Mouse (Mus musculus) embryonic facial prominence, embryonic 11.5 days (tissue): Measurements from ENCODE around the gene Tcf25. TPM values are rescaled to one million over a fixed set of nuclear protein-coding genes. Genes with fewer than 3 reads are reported as not detected.
A peak's percentile ranks its signal among the peaks of the same experiment; 100 is the strongest.

Experiments
- ATAC-seq: fragments of 200-750 bp; cut with Nextera tagmentation; replicated peaks from 2 replicates; pipeline ENCODE4 v1.8.0; 2017; ENCODE audit warnings: low read depth; ENCODE audit not compliant: insufficient number of reproducible peaks, low FRiP score, low TSS enrichment
- DNase-seq: peaks from one replicate; pipeline ENCODE4 v3.0.0-alpha.2; 2015; ENCODE audit warnings: low spot score
- H3K27ac ChIP-seq: fragments of 300-500 bp; sonication (generic); replicated peaks from 2 replicates; pipeline ENCODE4 v1.5.1; 2014; ENCODE audit warnings: mild to moderate bottlenecking, low read depth, low read length, control low read depth
- H3K27me3 ChIP-seq: fragments of 300-500 bp; sonication (generic); 2 replicates; pipeline ENCODE4 v1.6.1; 2014; ENCODE audit warnings: mild to moderate bottlenecking, low read length, moderate library complexity, mixed read lengths; ENCODE audit not compliant: control insufficient read depth, insufficient read depth
- H3K36me3 ChIP-seq: fragments of 300-500 bp; sonication (generic); replicated peaks from 2 replicates; pipeline ENCODE4 v1.6.1; 2014; ENCODE audit warnings: low read depth, mild to moderate bottlenecking, low read length, moderate library complexity, mixed read lengths; ENCODE audit not compliant: control insufficient read depth, insufficient read depth
- H3K4me1 ChIP-seq: fragments of 300-500 bp; sonication (generic); 2 replicates; pipeline ENCODE4 v1.6.1; 2014; ENCODE audit warnings: low read length, mixed read lengths; ENCODE audit not compliant: control insufficient read depth, insufficient read depth
- H3K4me2 ChIP-seq: fragments of 300-500 bp; sonication (generic); 2 replicates; pipeline ENCODE4 v1.6.1; 2014; ENCODE audit warnings: low read depth, mild to moderate bottlenecking, control low read depth, low read length, moderate library complexity
- H3K4me3 ChIP-seq: fragments of 300-500 bp; sonication (generic); 2 replicates; pipeline ENCODE4 v1.5.1; 2014; ENCODE audit warnings: low read depth, low read length, control low read depth
- H3K9ac ChIP-seq: fragments of 300-500 bp; sonication (generic); replicated peaks from 2 replicates; pipeline ENCODE4 v1.6.1; 2014; ENCODE audit warnings: mild to moderate bottlenecking, control low read depth, low read length
- H3K9me3 ChIP-seq: fragments of 300-500 bp; sonication (generic); replicated peaks from 2 replicates; pipeline ENCODE4 v1.6.1; 2016; ENCODE audit warnings: mild to moderate bottlenecking, low read length, inconsistent platforms, mixed read lengths; ENCODE audit not compliant: control insufficient read depth
- WGBS: fragments of 180-500 bp; shearing (Covaris S2); extraction: QIAGEN DNeasy Blood & Tissue Kit; methylation state at CpG from one replicate; pipeline ENCODE4 v1.1.7; 2014; 5-methylcytosine and 5-hydroxymethylcytosine counted together
- polyA plus RNA-seq: library from polyadenylated mRNA; unstranded; fragments of >200 nt; fragmentation: Nextera tagmentation; extraction: Ambion mirVana; gene quantifications from 2 replicates; pipeline ENCODE4 v1.2.1, GENCODE M21; 2014

Gene Tcf25
- polyA plus RNA-seq, 1 experiment from 2014 or later = 151 TPM

- Histone ChIP-seq H3K36me3 (no peaks in the 10 kb centered on the region), H3K9ac (no peak overlapping the region), H3K4me1 (no peaks in the 10 kb centered on the region), H3K9me3 (no peaks in the 10 kb centered on the region), H3K27ac (no peak overlapping the region), H3K4me2 (no peak overlapping the region), H3K27me3 (no peaks in the 10 kb centered on the region), H3K4me3 (no peak overlapping the region)
- ATAC-seq = no peak
- 85% methylated on average over 2 of the region's 2 CpGs for WGBS
- no peak for DNase-seq
Observed at GRCm38 (mm10) chr8:123441788-123442187, 68.2 kb downstream of the Tcf25 start.

GRCm38 (mm10) chr8:123442351-123442750 lies 68.8 kb downstream of the Tcf25 start:
- Histone ChIP-seq H3K9ac (no peak overlapping the region), H3K36me3 (no peaks in the 10 kb centered on the region)
- peak; percentile 26; the same call in 1 of the 2 replicates for ATAC-seq

GRCm38 (mm10) chr8:123442871-123443575 lies 69.5 kb downstream of the Tcf25 start:
- WGBS = 1% methylated on average over 41 of the region's 41 CpGs
- Histone ChIP-seq H3K36me3 (no peaks in the 10 kb centered on the region), H3K27me3 (no peaks in the 10 kb centered on the region), H3K4me1 (no peaks in the 10 kb centered on the region), H3K9me3 (no peaks in the 10 kb centered on the region), H3K4me2 (peak overlapping the region; percentile 62), H3K9ac (peak overlapping the region; percentile 85), H3K4me3 (peak overlapping the region; percentile 61), H3K27ac (peak overlapping the region; percentile 62; the same call in 1 of the 2 replicates)
- ATAC-seq (peak; percentile 96), DNase-seq (peak; percentile 91)

More at GRCm38 (mm10) chr8:123442351-123442750, 68.8 kb downstream of the Tcf25 start:
- no peak overlapping the region for H3K4me3 ChIP-seq
- H3K4me2 ChIP-seq = no peak overlapping the region; the same call in 1 of the 2 replicates
- H3K27ac ChIP-seq = no peak overlapping the region
- no peaks in the 10 kb centered on the region for H3K27me3 ChIP-seq
- no peak for DNase-seq
- H3K9me3 ChIP-seq = no peaks in the 10 kb centered on the region
- WGBS = 81% methylated on average over 5 of the region's 5 CpGs
- H3K4me1 ChIP-seq = no peaks in the 10 kb centered on the region

GRCm38 (mm10) chr8:123443576-123443921 lies 70.0 kb downstream of the Tcf25 start:
- no peak for ATAC-seq
- Histone ChIP-seq H3K9ac (peak overlapping the region; percentile 85), H3K27me3 (no peaks in the 10 kb centered on the region), H3K9me3 (no peaks in the 10 kb centered on the region), H3K4me1 (no peaks in the 10 kb centered on the region), H3K36me3 (no peaks in the 10 kb centered on the region), H3K4me3 (peak overlapping the region; percentile 61), H3K4me2 (peak overlapping the region; percentile 62), H3K27ac (no peak overlapping the region)
- WGBS = 21% methylated on average over 4 of the region's 4 CpGs
- DNase-seq = peak; percentile 17

GRCm38 (mm10) chr8:123444131-123444530 lies 70.6 kb downstream of the Tcf25 start:
- no peaks in the 10 kb centered on the region for H3K36me3 ChIP-seq
- no peak overlapping the region for H3K4me3 ChIP-seq
- H3K9me3 ChIP-seq = no peaks in the 10 kb centered on the region
- H3K4me2 ChIP-seq = no peak overlapping the region
- DNase-seq (no peak), ATAC-seq (no peak)
- no peak overlapping the region for H3K9ac ChIP-seq
- no peaks in the 10 kb centered on the region for H3K4me1 ChIP-seq
- no peaks in the 10 kb centered on the region for H3K27me3 ChIP-seq
- 75% methylated on average over 6 of the region's 6 CpGs for WGBS
- no peak overlapping the region for H3K27ac ChIP-seq

- H3K4me3 ChIP-seq = no peak overlapping the region
- no peaks in the 10 kb centered on the region for H3K4me1 ChIP-seq
- DNase-seq (no peak), ATAC-seq (no peak)
- no peaks in the 10 kb centered on the region for H3K9me3 ChIP-seq
- no peaks in the 10 kb centered on the region for H3K27me3 ChIP-seq
- 84% methylated on average over 10 of the region's 10 CpGs for WGBS
- H3K9ac ChIP-seq = no peak overlapping the region; the same call in 1 of the 2 replicates
- H3K36me3 ChIP-seq = no peaks in the 10 kb centered on the region
- no peak overlapping the region for H3K4me2 ChIP-seq
- no peak overlapping the region for H3K27ac ChIP-seq
Observed at GRCm38 (mm10) chr8:123445981-123446380, 72.4 kb downstream of the Tcf25 start.

- H3K4me3 ChIP-seq = no peak overlapping the region
- H3K27ac ChIP-seq = no peak overlapping the region
- no peaks in the 10 kb centered on the region for H3K36me3 ChIP-seq
- ATAC-seq (no peak), DNase-seq (peak; percentile 13)
- H3K4me2 ChIP-seq = no peak overlapping the region
- 81% methylated on average over 6 of the region's 6 CpGs for WGBS
- no peaks in the 10 kb centered on the region for H3K27me3 ChIP-seq
- no peaks in the 10 kb centered on the region for H3K9me3 ChIP-seq
- H3K9ac ChIP-seq = no peak overlapping the region
- no peaks in the 10 kb centered on the region for H3K4me1 ChIP-seq
Observed at GRCm38 (mm10) chr8:123446799-123447198, 73.2 kb downstream of the Tcf25 start.

GRCm38 (mm10) chr8:123450783-123451182 lies 77.2 kb downstream of the Tcf25 start:
- H3K4me1 ChIP-seq = no peaks in the 10 kb centered on the region
- no peak for DNase-seq
- H3K9me3 ChIP-seq = no peaks in the 10 kb centered on the region
- WGBS = 92% methylated on average over 5 of the region's 5 CpGs
- no peak for ATAC-seq
- H3K4me3 ChIP-seq = no peak overlapping the region
- H3K27me3 ChIP-seq = no peaks in the 10 kb centered on the region
- no peaks in the 10 kb centered on the region for H3K36me3 ChIP-seq
- no peak overlapping the region for H3K4me2 ChIP-seq
- H3K27ac ChIP-seq = no peak overlapping the region
- H3K9ac ChIP-seq = no peak overlapping the region
